Mouse (Mus musculus) lung, postnatal 0 days (tissue): ENCODE data around the gene Gnpat.

Experiments
- CTCF ChIP-seq: IDR thresholded peaks from 2 replicates; pipeline ENCODE4 v1.5.1; 2016; ENCODE audit warnings: antibody characterized with exemption, mild to moderate bottlenecking
- EP300 ChIP-seq: IDR thresholded peaks from 2 replicates; pipeline ENCODE4 v1.6.1; 2016; ENCODE audit warnings: antibody characterized with exemption, mild to moderate bottlenecking, control low read depth

- no peak for TF ChIP-seq EP300
- TF ChIP-seq CTCF, result no peak
These were observed 47.1 kb downstream of the Gnpat start for GRCm38 (mm10) chr8:124909936-124910335.
